Mouse (Mus musculus): ENCODE results near the gene Retnlb.
"Not testable (repeated sequence)": the region's sequence is repeated elsewhere in the genome, so short reads cannot be mapped to it uniquely, and the experiment has no call there.

- TF ChIP-seq CTCF (IDR thresholded peaks at IDR 0.05; ENCODE audit: low read depth, low read length); POLR2AphosphoS5 (IDR thresholded peaks at IDR 0.05; ENCODE audit: insufficient replicate concordance, low read depth, low read length): not testable (repeated sequence)
Measured at GRCm38 (mm10) chr16:48833626-48834025, 17.0 kb downstream of the Retnlb start.
